Mouse (Mus musculus) embryonic facial prominence, embryonic 11.5 days (tissue): Measurements from ENCODE around the gene Ahcyl1. TPM values are rescaled to one million over a fixed set of nuclear protein-coding genes. Genes with fewer than 3 reads are reported as not detected.

Experiments
- ATAC-seq: fragments of 200-750 bp; cut with Nextera tagmentation; replicated peaks from 2 replicates; pipeline ENCODE4 v1.8.0; 2017; ENCODE audit warnings: low read depth; ENCODE audit not compliant: insufficient number of reproducible peaks, low FRiP score, low TSS enrichment
- DNase-seq: peaks from one replicate; pipeline ENCODE4 v3.0.0-alpha.2; 2015; ENCODE audit warnings: low spot score
- H3K27ac ChIP-seq: fragments of 300-500 bp; sonication (generic); replicated peaks from 2 replicates; pipeline ENCODE4 v1.5.1; 2014; ENCODE audit warnings: mild to moderate bottlenecking, low read depth, low read length, control low read depth
- H3K27me3 ChIP-seq: fragments of 300-500 bp; sonication (generic); 2 replicates; pipeline ENCODE4 v1.6.1; 2014; ENCODE audit warnings: mild to moderate bottlenecking, low read length, moderate library complexity, mixed read lengths; ENCODE audit not compliant: control insufficient read depth, insufficient read depth
- H3K36me3 ChIP-seq: fragments of 300-500 bp; sonication (generic); replicated peaks from 2 replicates; pipeline ENCODE4 v1.6.1; 2014; ENCODE audit warnings: low read depth, mild to moderate bottlenecking, low read length, moderate library complexity, mixed read lengths; ENCODE audit not compliant: control insufficient read depth, insufficient read depth
- H3K4me1 ChIP-seq: fragments of 300-500 bp; sonication (generic); 2 replicates; pipeline ENCODE4 v1.6.1; 2014; ENCODE audit warnings: low read length, mixed read lengths; ENCODE audit not compliant: control insufficient read depth, insufficient read depth
- H3K4me2 ChIP-seq: fragments of 300-500 bp; sonication (generic); 2 replicates; pipeline ENCODE4 v1.6.1; 2014; ENCODE audit warnings: low read depth, mild to moderate bottlenecking, control low read depth, low read length, moderate library complexity
- H3K4me3 ChIP-seq: fragments of 300-500 bp; sonication (generic); 2 replicates; pipeline ENCODE4 v1.5.1; 2014; ENCODE audit warnings: low read depth, low read length, control low read depth
- H3K9ac ChIP-seq: fragments of 300-500 bp; sonication (generic); replicated peaks from 2 replicates; pipeline ENCODE4 v1.6.1; 2014; ENCODE audit warnings: mild to moderate bottlenecking, control low read depth, low read length
- H3K9me3 ChIP-seq: fragments of 300-500 bp; sonication (generic); replicated peaks from 2 replicates; pipeline ENCODE4 v1.6.1; 2016; ENCODE audit warnings: mild to moderate bottlenecking, low read length, inconsistent platforms, mixed read lengths; ENCODE audit not compliant: control insufficient read depth
- WGBS: fragments of 180-500 bp; shearing (Covaris S2); extraction: QIAGEN DNeasy Blood & Tissue Kit; methylation state at CpG from one replicate; pipeline ENCODE4 v1.1.7; 2014; 5-methylcytosine and 5-hydroxymethylcytosine counted together
- polyA plus RNA-seq: library from polyadenylated mRNA; unstranded; fragments of >200 nt; fragmentation: Nextera tagmentation; extraction: Ambion mirVana; gene quantifications from 2 replicates; pipeline ENCODE4 v1.2.1, GENCODE M21; 2014

Gene Ahcyl1
- polyA plus RNA-seq, 1 experiment from 2014 or later: 122 TPM

GRCm38 (mm10) chr3:107715971-107716370 is 19.6 kb upstream of the Ahcyl1 start:
- H3K4me1 ChIP-seq: no peaks in the 10 kb centered on the region
- DNase-seq (no peak), ATAC-seq (no peak)
- no peaks in the 10 kb centered on the region for H3K9me3 ChIP-seq
- H3K4me2 ChIP-seq: no peak overlapping the region
- H3K4me3 ChIP-seq: no peak overlapping the region
- no peak overlapping the region for H3K27ac ChIP-seq
- H3K36me3 ChIP-seq: no peaks in the 10 kb centered on the region
- WGBS: 81% methylated on average over 1 of the region's 1 CpGs
- H3K9ac ChIP-seq: no peak overlapping the region
- H3K27me3 ChIP-seq: no peaks in the 10 kb centered on the region

DNA sequence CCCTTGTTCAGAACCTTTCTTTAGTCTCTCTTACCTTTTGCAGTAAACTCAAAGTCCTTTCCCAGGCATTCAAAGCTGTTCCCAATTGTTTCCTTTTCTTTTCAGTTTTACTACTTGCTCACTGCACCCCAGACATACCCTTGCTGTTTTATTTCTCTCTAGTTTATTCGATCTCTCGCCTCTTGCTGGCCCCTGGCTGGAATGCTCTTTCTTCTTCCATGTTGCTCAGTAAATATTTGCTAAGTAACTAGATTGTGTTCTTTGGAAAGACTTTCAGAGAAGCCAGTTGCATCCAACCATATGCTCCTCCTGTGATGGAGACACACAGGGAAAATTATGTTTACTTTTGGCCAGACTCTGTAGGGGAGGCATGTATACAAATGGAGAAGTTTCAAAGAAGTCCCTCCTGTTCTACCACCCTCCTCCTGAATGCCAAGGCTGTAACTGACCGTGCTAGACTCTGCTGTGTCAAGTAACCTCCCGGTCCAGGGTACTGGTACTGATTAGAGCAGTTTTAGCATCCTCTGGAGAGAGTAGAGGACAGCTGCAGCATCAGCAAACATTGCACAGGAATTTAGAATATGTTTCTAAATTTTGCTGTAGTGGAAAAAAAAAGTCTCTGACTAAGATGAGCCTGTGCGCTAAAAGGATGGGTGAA is 18.0 kb upstream of the Ahcyl1 start:
- Histone ChIP-seq H3K4me1 (no peaks in the 10 kb centered on the region), H3K27ac (no peak overlapping the region), H3K36me3 (no peaks in the 10 kb centered on the region), H3K4me3 (no peak overlapping the region), H3K27me3 (no peaks in the 10 kb centered on the region), H3K9me3 (no peaks in the 10 kb centered on the region), H3K4me2 (no peak overlapping the region), H3K9ac (no peak overlapping the region)
- WGBS: 69% methylated on average over 5 of the region's 5 CpGs
- DNase-seq (no peak), ATAC-seq (no peak)

GRCm38 (mm10) chr3:107712081-107712480 is 15.7 kb upstream of the Ahcyl1 start:
- no peak overlapping the region for H3K27ac ChIP-seq
- H3K27me3 ChIP-seq: no peaks in the 10 kb centered on the region
- H3K9ac ChIP-seq: no peak overlapping the region
- H3K4me2 ChIP-seq: no peak overlapping the region
- WGBS: 48% methylated on average over 3 of the region's 3 CpGs
- no peak for ATAC-seq
- no peak for DNase-seq
- no peak overlapping the region for H3K4me3 ChIP-seq
- H3K36me3 ChIP-seq: no peaks in the 10 kb centered on the region
- no peaks in the 10 kb centered on the region for H3K9me3 ChIP-seq
- H3K4me1 ChIP-seq: no peaks in the 10 kb centered on the region

DNA sequence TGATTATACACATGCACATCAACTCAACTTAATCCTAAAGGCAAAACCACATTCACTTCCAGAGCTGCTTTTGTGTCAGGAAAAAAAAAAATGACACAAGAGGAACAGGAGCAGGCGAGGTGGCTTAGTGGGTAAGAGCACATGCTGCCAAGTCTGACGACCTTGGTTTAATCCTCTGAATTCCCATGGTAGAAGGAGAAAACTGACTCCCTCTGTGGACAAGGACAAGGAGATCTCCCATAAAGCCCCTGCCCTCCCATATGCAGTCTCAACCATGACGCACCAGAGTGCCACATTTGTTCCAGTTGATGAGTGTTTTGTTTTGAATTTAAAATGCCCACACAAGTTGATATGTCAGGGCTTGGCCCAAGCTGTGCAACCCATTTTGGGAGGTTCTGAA is 12.8 kb upstream of the Ahcyl1 start:
- H3K27ac ChIP-seq: no peak overlapping the region
- H3K36me3 ChIP-seq: no peaks in the 10 kb centered on the region
- no peaks in the 10 kb centered on the region for H3K4me1 ChIP-seq
- no peaks in the 10 kb centered on the region for H3K9me3 ChIP-seq
- no peaks in the 10 kb centered on the region for H3K27me3 ChIP-seq
- no peak overlapping the region for H3K9ac ChIP-seq
- no peak overlapping the region for H3K4me2 ChIP-seq
- DNase-seq: no peak
- no peak for ATAC-seq
- no peak overlapping the region for H3K4me3 ChIP-seq
- WGBS: 63% methylated on average over 3 of the region's 3 CpGs

GRCm38 (mm10) chr3:107707239-107707638 is 10.9 kb upstream of the Ahcyl1 start:
- H3K27me3 ChIP-seq: no peaks in the 10 kb centered on the region
- H3K36me3 ChIP-seq: no peaks in the 10 kb centered on the region
- H3K27ac ChIP-seq: no peak overlapping the region
- no peaks in the 10 kb centered on the region for H3K4me1 ChIP-seq
- H3K9ac ChIP-seq: no peak overlapping the region
- 85% methylated on average over 4 of the region's 4 CpGs for WGBS
- no peaks in the 10 kb centered on the region for H3K9me3 ChIP-seq
- no peak overlapping the region for H3K4me3 ChIP-seq
- no peak for DNase-seq
- H3K4me2 ChIP-seq: no peak overlapping the region
- ATAC-seq: no peak

DNA sequence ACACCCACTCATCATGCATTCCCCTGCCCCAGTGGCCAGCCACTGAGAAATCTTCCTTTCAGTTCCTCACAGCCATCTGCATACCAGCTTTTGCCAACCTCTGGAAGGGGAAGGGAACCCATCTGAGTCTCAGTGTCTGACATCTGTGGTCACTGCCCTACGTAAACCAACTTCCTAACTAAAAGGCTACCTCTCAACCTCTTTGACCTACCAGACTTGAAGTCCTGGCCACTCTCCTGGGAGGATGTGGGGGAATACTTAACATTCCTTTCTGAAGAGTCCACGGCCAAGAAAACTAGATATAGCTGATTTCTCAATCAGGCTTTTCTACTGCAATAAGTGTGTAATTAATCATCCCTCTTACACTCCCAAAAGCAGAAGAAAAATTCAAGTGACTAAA is 9.8 kb upstream of the Ahcyl1 start:
- no peak overlapping the region for H3K27ac ChIP-seq
- ATAC-seq: no peak
- 22% methylated on average over 2 of the region's 2 CpGs for WGBS

DNA sequence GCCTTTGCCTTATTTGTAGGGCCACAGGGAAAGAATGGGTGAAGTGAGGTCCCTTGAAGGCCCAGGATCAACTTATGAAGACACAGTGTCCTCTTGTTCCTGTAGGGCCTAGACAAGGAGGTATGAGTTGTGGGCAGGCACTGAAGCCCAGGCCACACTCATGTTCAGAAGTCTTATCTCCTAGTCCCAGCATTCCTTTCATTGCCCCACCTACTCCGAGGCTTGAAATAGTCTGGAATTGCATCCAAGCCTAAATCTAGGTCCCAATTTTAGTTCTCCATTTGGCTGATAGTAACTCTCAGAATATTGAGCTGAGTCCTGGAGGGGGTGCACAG is 8.0 kb upstream of the Ahcyl1 start:
- Histone ChIP-seq H3K4me1 (no peaks in the 10 kb centered on the region), H3K27me3 (no peaks in the 10 kb centered on the region), H3K27ac (no peak overlapping the region), H3K9me3 (no peaks in the 10 kb centered on the region), H3K36me3 (no peaks in the 10 kb centered on the region), H3K4me3 (no peak overlapping the region), H3K4me2 (no peak overlapping the region), H3K9ac (no peak overlapping the region)
- 89% methylated on average over 1 of the region's 1 CpGs for WGBS
- ATAC-seq (no peak), DNase-seq (no peak)

More for the DNA sequence above, 9.8 kb upstream of the Ahcyl1 start:
- H3K4me3 ChIP-seq: no peak overlapping the region
- no peak overlapping the region for H3K9ac ChIP-seq
- H3K9me3 ChIP-seq: no peaks in the 10 kb centered on the region
- H3K27me3 ChIP-seq: no peaks in the 10 kb centered on the region
- no peaks in the 10 kb centered on the region for H3K36me3 ChIP-seq
- no peaks in the 10 kb centered on the region for H3K4me1 ChIP-seq
- DNase-seq: no peak
- no peak overlapping the region for H3K4me2 ChIP-seq

DNA sequence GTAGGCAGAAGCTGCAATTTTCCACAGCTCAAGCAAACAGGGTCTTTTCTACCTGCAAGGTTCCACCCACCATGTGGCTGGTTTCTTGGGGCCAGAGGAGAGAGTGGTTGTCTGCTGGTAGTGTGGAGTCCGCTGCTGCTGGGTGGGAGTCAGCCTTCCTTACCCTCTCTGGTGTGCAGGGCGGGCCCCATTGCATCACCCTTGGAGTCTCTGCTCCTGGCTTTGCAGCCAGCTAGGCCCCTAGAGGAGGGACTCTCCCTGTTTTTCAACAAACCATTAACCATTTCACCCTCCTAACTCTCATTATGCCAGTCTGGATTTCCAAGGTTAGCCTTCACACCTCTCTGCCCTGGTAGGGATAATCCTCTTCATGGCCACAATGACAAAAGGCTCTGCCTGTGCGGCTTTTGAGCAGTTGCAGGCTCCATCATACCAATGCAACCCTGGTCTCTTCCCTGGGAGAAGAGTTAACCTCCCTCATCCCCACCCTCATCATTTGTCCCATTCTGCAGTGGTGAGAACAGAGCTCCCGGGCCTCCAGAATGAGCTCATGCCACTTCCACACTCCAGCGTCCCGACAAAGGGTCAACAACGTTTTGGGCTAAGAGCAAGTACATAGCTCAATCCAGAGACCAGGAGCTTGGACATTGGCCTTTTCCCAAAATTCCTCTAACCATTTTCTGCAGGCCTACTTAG is 7.5 kb upstream of the Ahcyl1 start:
- Histone ChIP-seq H3K4me2 (no peak overlapping the region), H3K9me3 (no peaks in the 10 kb centered on the region), H3K27ac (no peak overlapping the region), H3K27me3 (no peaks in the 10 kb centered on the region), H3K4me1 (no peaks in the 10 kb centered on the region), H3K4me3 (no peak overlapping the region), H3K9ac (no peak overlapping the region), H3K36me3 (no peaks in the 10 kb centered on the region)
- WGBS: 86% methylated on average over 7 of the region's 7 CpGs
- DNase-seq: no peak
- ATAC-seq: no peak
